Mouse (Mus musculus) C2C12 (cell line): ENCODE data around the gene Htr7. TPM values are rescaled to one million over a fixed set of nuclear protein-coding genes. Genes with fewer than 3 reads are reported as not detected.

Experiments used
- H3K27me3 ChIP-seq: one replicate; pipeline ENCODE4 v1.6.1; 2011; ENCODE audit not compliant: control insufficient read depth, insufficient read depth, insufficient read length
- H3K36me3 ChIP-seq: one replicate; pipeline ENCODE4 v1.6.1; 2011; ENCODE audit not compliant: control insufficient read depth, insufficient read depth
- H3K4me3 ChIP-seq: one replicate; pipeline ENCODE4 v1.5.1; 2011; ENCODE audit warnings: mild to moderate bottlenecking, control low read depth; ENCODE audit not compliant: poor library complexity, insufficient read depth, severe bottlenecking
- H3K79me2 ChIP-seq: one replicate; pipeline ENCODE4 v1.6.1; 2011; ENCODE audit not compliant: control insufficient read depth, insufficient read depth
- H3K79me3 ChIP-seq: one replicate; pipeline ENCODE4 v1.6.1; 2011; ENCODE audit warnings: low read depth, control low read depth
- H3ac ChIP-seq: one replicate; pipeline ENCODE3; 2011; ENCODE audit warnings: low read depth; ENCODE audit not compliant: control insufficient read depth, insufficient read length
- CEBPB ChIP-seq: IDR thresholded peaks from one replicate; pipeline ENCODE4 v1.6.1; 2011; ENCODE audit warnings: low read depth, mild to moderate bottlenecking, control low read depth, moderate library complexity
- CTCF ChIP-seq: IDR thresholded peaks from one replicate; pipeline ENCODE4 v1.5.1; 2011; ENCODE audit not compliant: control insufficient read depth, insufficient read depth, insufficient read length
- FOSL1 ChIP-seq: IDR thresholded peaks from one replicate; pipeline ENCODE4 v1.8.0; 2011; ENCODE audit warnings: mild to moderate bottlenecking, low read length; ENCODE audit not compliant: poor library complexity, insufficient read depth, severe bottlenecking
- MAX ChIP-seq: IDR thresholded peaks from one replicate; pipeline ENCODE4 v1.6.1; 2011; ENCODE audit warnings: mild to moderate bottlenecking, control low read depth
- MYOD1 ChIP-seq: IDR thresholded peaks from one replicate; pipeline ENCODE4 v1.6.1; 2011; ENCODE audit warnings: low read depth; ENCODE audit not compliant: control insufficient read depth, insufficient read length
- MYOG ChIP-seq: IDR thresholded peaks from one replicate; pipeline ENCODE4 v1.6.1; 2011; ENCODE audit not compliant: control insufficient read depth, insufficient read length; ENCODE audit errors: extremely low read depth
- USF1 ChIP-seq: IDR thresholded peaks from one replicate; pipeline ENCODE4 v1.6.1; 2011; ENCODE audit warnings: low read depth, mild to moderate bottlenecking, control low read depth, moderate library complexity
- polyA plus RNA-seq: library from polyadenylated mRNA; unstranded; fragments of >200 nt; fragmentation: generic; extraction: Trizol; gene quantifications from one replicate; pipeline ENCODE4 v1.2.1, GENCODE M21; 2012; ENCODE audit warnings: missing spikeins

Gene Htr7
- polyA plus RNA-seq, 1 experiment, result 0.90 TPM

GRCm38 (mm10) chr19:35924961-35925495 is 132.3 kb downstream of the Htr7 start:
- Histone ChIP-seq H3ac (no peak overlapping the region), H3K36me3 (no peaks in the 10 kb centered on the region), H3K4me3 (no peak overlapping the region), H3K79me2 (no peaks in the 10 kb centered on the region), H3K79me3 (no peaks in the 10 kb centered on the region), H3K27me3 (no peaks in the 10 kb centered on the region)
- TF ChIP-seq MYOG (no peak), FOSL1 (no peak), MYOD1 (no peak), CTCF (no peak), MAX (no peak), CEBPB (no peak), USF1 (no peak)

DNA sequence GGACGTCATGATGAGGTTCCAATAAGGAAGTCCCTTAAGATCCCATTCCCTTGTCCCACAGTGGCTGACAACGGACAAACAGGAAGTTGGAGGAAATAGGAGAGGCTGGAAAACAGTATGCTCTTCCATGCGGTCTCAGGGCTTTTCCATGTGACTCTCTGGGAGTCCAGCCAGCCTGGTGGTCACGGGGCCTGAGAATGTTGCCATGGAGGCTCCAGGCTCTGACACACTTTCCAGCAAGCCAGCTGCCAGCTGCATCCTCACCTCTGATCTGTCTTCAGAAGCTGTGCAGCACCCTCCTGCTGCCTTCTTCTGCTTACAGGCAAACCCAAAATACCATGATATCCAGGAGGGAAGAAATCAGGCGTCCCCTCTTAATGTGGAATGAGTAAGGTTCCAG is 132.9 kb downstream of the Htr7 start:
- TF ChIP-seq FOSL1 (no peak), MYOD1 (peak; percentile 53), USF1 (peak; percentile 87), CTCF (no peak), MYOG (no peak), CEBPB (no peak), MAX (peak; percentile 69)
- no peaks in the 10 kb centered on the region for H3K36me3 ChIP-seq
- H3K4me3 ChIP-seq, result no peak overlapping the region
- H3K79me3 ChIP-seq, result no peaks in the 10 kb centered on the region
- no peak overlapping the region for H3ac ChIP-seq
- H3K27me3 ChIP-seq, result no peaks in the 10 kb centered on the region
- H3K79me2 ChIP-seq, result no peaks in the 10 kb centered on the region

Other genes with a start within 250 kb of the Htr7 start
- gene Rpp30, start 26.2 kb upstream of the Htr7 start, polyA plus RNA-seq, result 30.3 TPM
- gene Ankrd1, start 62.6 kb upstream of the Htr7 start, polyA plus RNA-seq, result 256 TPM